Mouse (Mus musculus): ENCODE measurements at regions not wholly inside any gene's neighbourhood (a gene's known extent, or its start where the extent isn't known, plus 50 kb on each side); places are given as distances from the start of the nearest gene placed in this dataset.
"Not testable (repeated sequence)": the region's sequence is repeated elsewhere in the genome, so short reads cannot be mapped to it uniquely, and the experiment has no call there.

- TF ChIP-seq CTCF (conservative IDR thresholded peaks at IDR 0.05; ENCODE audit: insufficient read depth, insufficient read length, low read depth, low read length); POLR2A (IDR thresholded peaks at IDR 0.05; ENCODE audit: low read depth, low read length): not testable (repeated sequence)
Measured at GRCm38 (mm10) chr8:20495542-20495941, 119.2 kb upstream of the Gm21119 start.

Measured in kidney, adult 2 months (tissue).